Mouse (Mus musculus): ENCODE results near the gene Sash1. TPM values are rescaled to one million over a fixed set of nuclear protein-coding genes. Genes with fewer than 3 reads are reported as not detected.

Sash1 gene
- polyA plus RNA-seq, 1 experiment from 2014 or later: 4.1 TPM

GRCm38 (mm10) chr10:8772464-8773209 is 113.2 kb downstream of the Sash1 start:
- H3K4me3 ChIP-seq: no peak overlapping the region
- WGBS: 81% methylated on average over 4 of the region's 4 CpGs

GRCm38 (mm10) chr10:8770931-8771653 is 114.8 kb downstream of the Sash1 start:
- no peaks in the 10 kb centered on the region for H3K27me3 ChIP-seq (replicated peaks; ENCODE audit: low read depth, poor library complexity, severe bottlenecking)
- no peaks in the 10 kb centered on the region for H3K4me1 ChIP-seq
- no peak for DNase-seq (ENCODE audit: low spot score)
- WGBS: 93% methylated on average over 12 of the region's 12 CpGs
- H3K36me3 ChIP-seq (replicated peaks): peaks cover 38% of the 10 kb centered on the region
- H3K27ac ChIP-seq (replicated peaks): no peak overlapping the region
- H3K9me3 ChIP-seq: peaks cover 11% of the 10 kb centered on the region
- H3K4me3 ChIP-seq: no peak overlapping the region

More at GRCm38 (mm10) chr10:8772464-8773209, 113.2 kb downstream of the Sash1 start:
- no peak for DNase-seq (ENCODE audit: low spot score)
- Histone ChIP-seq H3K36me3 (replicated peaks) (peaks cover 53% of the 10 kb centered on the region), H3K27me3 (replicated peaks; ENCODE audit: low read depth, poor library complexity, severe bottlenecking) (no peaks in the 10 kb centered on the region), H3K4me1 (no peaks in the 10 kb centered on the region), H3K27ac (replicated peaks) (no peak overlapping the region), H3K9me3 (peaks cover 11% of the 10 kb centered on the region)

GRCm38 (mm10) chr10:8768654-8769053 is 117.2 kb downstream of the Sash1 start:
- DNase-seq (ENCODE audit: low spot score): no peak
- 85% methylated on average over 8 of the region's 8 CpGs for WGBS
- Histone ChIP-seq H3K27me3 (replicated peaks; ENCODE audit: low read depth, poor library complexity, severe bottlenecking) (no peaks in the 10 kb centered on the region), H3K4me1 (peaks cover 1% of the 10 kb centered on the region; the same call in 1 of the 2 replicates), H3K36me3 (replicated peaks) (peaks cover 26% of the 10 kb centered on the region), H3K9me3 (peaks cover 7% of the 10 kb centered on the region), H3K27ac (replicated peaks) (no peak overlapping the region), H3K4me3 (no peak overlapping the region)

- WGBS: 87% methylated on average over 5 of the region's 5 CpGs
- DNase-seq (ENCODE audit: low spot score): no peak
- H3K9me3 ChIP-seq: peaks cover 7% of the 10 kb centered on the region
- no peak overlapping the region for H3K4me3 ChIP-seq
- no peaks in the 10 kb centered on the region for H3K27me3 ChIP-seq (replicated peaks; ENCODE audit: low read depth, poor library complexity, severe bottlenecking)
- peaks cover 24% of the 10 kb centered on the region for H3K36me3 ChIP-seq (replicated peaks)
- H3K27ac ChIP-seq (replicated peaks): no peak overlapping the region
- peaks cover 14% of the 10 kb centered on the region for H3K4me1 ChIP-seq
Observed at GRCm38 (mm10) chr10:8767381-8767780, 118.5 kb downstream of the Sash1 start.

- DNase-seq (ENCODE audit: low spot score): no peak
- Histone ChIP-seq H3K36me3 (replicated peaks) (peaks cover 17% of the 10 kb centered on the region), H3K27ac (replicated peaks) (no peak overlapping the region), H3K27me3 (replicated peaks; ENCODE audit: low read depth, poor library complexity, severe bottlenecking) (no peaks in the 10 kb centered on the region), H3K4me1 (peaks cover 27% of the 10 kb centered on the region), H3K9me3 (peaks cover 7% of the 10 kb centered on the region), H3K4me3 (no peak overlapping the region)
- WGBS: 83% methylated on average over 10 of the region's 10 CpGs
Observed at GRCm38 (mm10) chr10:8765922-8766522, 119.8 kb downstream of the Sash1 start.

- H3K27ac ChIP-seq (replicated peaks): peak overlapping the region; percentile 80
- DNase-seq (ENCODE audit: low spot score): peak; percentile 43
Observed at GRCm38 (mm10) chr10:8762771-8763170, 123.1 kb downstream of the Sash1 start.

GRCm38 (mm10) chr10:8762209-8762701 is 123.6 kb downstream of the Sash1 start:
- DNase-seq (ENCODE audit: low spot score): peak; percentile 74
- WGBS: 1% methylated on average over 14 of the region's 14 CpGs
- peaks cover 59% of the 10 kb centered on the region for H3K4me1 ChIP-seq
- H3K27ac ChIP-seq (replicated peaks): peak overlapping the region; percentile 80
- H3K4me3 ChIP-seq: peak overlapping the region; percentile 51
- no peaks in the 10 kb centered on the region for H3K9me3 ChIP-seq
- no peaks in the 10 kb centered on the region; the same call in 1 of the 2 replicates for H3K36me3 ChIP-seq (replicated peaks)
- H3K27me3 ChIP-seq (replicated peaks; ENCODE audit: low read depth, poor library complexity, severe bottlenecking): no peaks in the 10 kb centered on the region

More at GRCm38 (mm10) chr10:8762771-8763170, 123.1 kb downstream of the Sash1 start:
- Histone ChIP-seq H3K36me3 (replicated peaks) (no peaks in the 10 kb centered on the region; the same call in 1 of the 2 replicates), H3K4me3 (peak overlapping the region; percentile 51), H3K4me1 (peaks cover 54% of the 10 kb centered on the region), H3K27me3 (replicated peaks; ENCODE audit: low read depth, poor library complexity, severe bottlenecking) (no peaks in the 10 kb centered on the region), H3K9me3 (no peaks in the 10 kb centered on the region)
- 26% methylated on average over 12 of the region's 12 CpGs for WGBS

GRCm38 (mm10) chr10:8761656-8762055 is 124.2 kb downstream of the Sash1 start:
- DNase-seq (ENCODE audit: low spot score): no peak
- H3K36me3 ChIP-seq (replicated peaks): no peaks in the 10 kb centered on the region; the same call in 1 of the 2 replicates
- WGBS: 52% methylated on average over 9 of the region's 9 CpGs
- peaks cover 65% of the 10 kb centered on the region for H3K4me1 ChIP-seq
- H3K27me3 ChIP-seq (replicated peaks; ENCODE audit: low read depth, poor library complexity, severe bottlenecking): no peaks in the 10 kb centered on the region
- H3K27ac ChIP-seq (replicated peaks): peak overlapping the region; percentile 80
- peak overlapping the region; percentile 51 for H3K4me3 ChIP-seq
- H3K9me3 ChIP-seq: no peaks in the 10 kb centered on the region

GRCm38 (mm10) chr10:8760598-8760997 is 125.3 kb downstream of the Sash1 start:
- WGBS: 42% methylated on average over 4 of the region's 4 CpGs
- 0 out of 2 replicates have a peak overlapping the region, but pooled peaks have one; percentile 24 for H3K27ac ChIP-seq (replicated peaks)
- no peak for DNase-seq (ENCODE audit: low spot score)
- no peaks in the 10 kb centered on the region for H3K9me3 ChIP-seq
- H3K27me3 ChIP-seq (replicated peaks; ENCODE audit: low read depth, poor library complexity, severe bottlenecking): no peaks in the 10 kb centered on the region
- H3K36me3 ChIP-seq (replicated peaks): no peaks in the 10 kb centered on the region; the same call in 1 of the 2 replicates
- peak overlapping the region; percentile 25; the same call in 1 of the 2 replicates for H3K4me3 ChIP-seq
- H3K4me1 ChIP-seq: peaks cover 68% of the 10 kb centered on the region

- no peaks in the 10 kb centered on the region for H3K9me3 ChIP-seq
- H3K27ac ChIP-seq (replicated peaks): no peak overlapping the region
- no peak for DNase-seq (ENCODE audit: low spot score)
- H3K36me3 ChIP-seq (replicated peaks): peaks cover 9% of the 10 kb centered on the region; the same call in 1 of the 2 replicates
- 88% methylated on average over 7 of the region's 7 CpGs for WGBS
- no peaks in the 10 kb centered on the region for H3K27me3 ChIP-seq (replicated peaks; ENCODE audit: low read depth, poor library complexity, severe bottlenecking)
- H3K4me3 ChIP-seq: no peak overlapping the region
- peaks cover 68% of the 10 kb centered on the region for H3K4me1 ChIP-seq
Observed at GRCm38 (mm10) chr10:8759228-8759627, 126.6 kb downstream of the Sash1 start.

- peak overlapping the region; percentile 43 for H3K4me3 ChIP-seq
- H3K27me3 ChIP-seq (replicated peaks; ENCODE audit: low read depth, poor library complexity, severe bottlenecking): no peaks in the 10 kb centered on the region
Observed at GRCm38 (mm10) chr10:8757429-8757931, 128.4 kb downstream of the Sash1 start.

More at GRCm38 (mm10) chr10:8757429-8757931, 128.4 kb downstream of the Sash1 start:
- peaks cover 60% of the 10 kb centered on the region for H3K4me1 ChIP-seq
- WGBS: 12% methylated on average over 21 of the region's 21 CpGs
- peak; percentile 56 for DNase-seq (ENCODE audit: low spot score)
- H3K36me3 ChIP-seq (replicated peaks): peaks cover 24% of the 10 kb centered on the region
- H3K27ac ChIP-seq (replicated peaks): peak overlapping the region; percentile 78
- H3K9me3 ChIP-seq: no peaks in the 10 kb centered on the region
